Mouse (Mus musculus) Muller cell, postnatal 12 days (primary cell): ENCODE measurements at regions not wholly inside any gene's neighbourhood (a gene's known extent, or its start where the extent isn't known, plus 50 kb on each side); places are given as distances from the start of the nearest gene placed in this dataset.

Experiments used
- DNase-seq: peaks from one replicate; pipeline ENCODE4 v3.0.0-alpha.2; 2015; ENCODE audit errors: inconsistent ontology term

- DNase-seq, result no peak
These were observed 303.5 kb upstream of the Ppp2r3a start for GRCm38 (mm10) chr9:101555011-101555673.

- no peak for DNase-seq
These were observed 301.2 kb upstream of the Ppp2r3a start for GRCm38 (mm10) chr9:101552789-101553188.

- no peak for DNase-seq
These were observed 299.7 kb upstream of the Ppp2r3a start for GRCm38 (mm10) chr9:101551256-101551655.

GRCm38 (mm10) chr9:101546213-101546832 lies 294.7 kb upstream of the Ppp2r3a start:
- DNase-seq, result peak; percentile 15

GRCm38 (mm10) chr9:101518137-101518536 lies 266.5 kb upstream of the Ppp2r3a start:
- DNase-seq, result no peak

- DNase-seq, result no peak
These were observed 259.2 kb upstream of the Ppp2r3a start for GRCm38 (mm10) chr9:101510807-101511206.

- no peak for DNase-seq
These were observed 257.6 kb upstream of the Ppp2r3a start for GRCm38 (mm10) chr9:101509196-101509595.

GRCm38 (mm10) chr9:101507023-101507690 lies 255.6 kb upstream of the Ppp2r3a start:
- no peak for DNase-seq

- DNase-seq, result no peak
These were observed 250.3 kb upstream of the Ppp2r3a start for GRCm38 (mm10) chr9:101501706-101502465.

GRCm38 (mm10) chr9:101501036-101501435 lies 249.4 kb upstream of the Ppp2r3a start:
- peak; percentile 25 for DNase-seq

GRCm38 (mm10) chr9:101498721-101499120 lies 247.1 kb upstream of the Ppp2r3a start:
- no peak for DNase-seq

GRCm38 (mm10) chr9:101495768-101496167 lies 244.2 kb upstream of the Ppp2r3a start:
- peak; percentile 29 for DNase-seq

GRCm38 (mm10) chr9:101489013-101489412 lies 237.4 kb upstream of the Ppp2r3a start:
- DNase-seq, result peak; percentile 28

GRCm38 (mm10) chr9:101476223-101476622 lies 224.6 kb upstream of the Ppp2r3a start:
- DNase-seq, result no peak

GRCm38 (mm10) chr9:101473074-101473461 lies 221.5 kb upstream of the Ppp2r3a start:
- no peak for DNase-seq

- peak; percentile 87 for DNase-seq
These were observed 220.8 kb upstream of the Ppp2r3a start for GRCm38 (mm10) chr9:101472101-101473073.

- no peak for DNase-seq
These were observed 220.1 kb upstream of the Ppp2r3a start for GRCm38 (mm10) chr9:101471665-101472064.

- peak; percentile 56 for DNase-seq
These were observed 218.2 kb upstream of the Ppp2r3a start for GRCm38 (mm10) chr9:101469756-101470155.

- DNase-seq, result peak; percentile 36
These were observed 213.3 kb upstream of the Ppp2r3a start for GRCm38 (mm10) chr9:101464727-101465427.

GRCm38 (mm10) chr9:101458947-101459627 lies 207.5 kb upstream of the Ppp2r3a start:
- DNase-seq, result no peak
